Mouse (Mus musculus): ENCODE measurements around the gene Dlx4.

DNA sequence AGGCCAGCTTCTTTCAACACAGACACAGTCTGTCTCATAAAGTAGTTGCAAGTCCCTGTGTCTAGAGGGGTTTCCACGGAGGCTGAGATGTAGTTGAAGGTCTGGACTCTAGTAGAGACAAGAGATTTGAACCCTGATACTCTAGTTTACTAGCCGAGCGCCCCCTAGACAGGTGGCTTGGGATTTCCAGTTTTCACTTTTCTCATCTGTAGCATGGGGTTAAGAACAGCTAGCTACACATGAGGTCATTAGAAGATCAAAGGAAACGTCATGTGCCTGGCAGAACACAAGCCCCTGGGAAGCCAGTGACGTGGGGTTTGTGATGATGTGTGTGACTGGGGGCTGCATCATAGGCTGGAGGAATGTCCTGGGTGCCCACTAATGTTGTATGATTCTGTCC is 11.3 kb upstream of the Dlx4 start:
- TF ChIP-seq CTCF (conservative IDR thresholded peaks at IDR 0.05; ENCODE audit: insufficient read depth, insufficient read length, low read depth, low read length) (no peak), POLR2A (IDR thresholded peaks at IDR 0.05; ENCODE audit: low read depth, low read length) (no peak)
